Mouse (Mus musculus) ES-Bruce4 (cell line): ENCODE measurements at regions not wholly inside any gene's neighbourhood (a gene's known extent, or its start where the extent isn't known, plus 50 kb on each side); places are given as distances from the start of the nearest gene placed in this dataset.
A peak's percentile ranks its signal among the peaks of the same experiment; 100 is the strongest.

Experiments used
- H3K27ac ChIP-seq: 2 replicates; pipeline ENCODE4 v1.5.1; 2012; ENCODE audit warnings: low read length, inconsistent platforms; ENCODE audit not compliant: insufficient read depth
- H3K27me3 ChIP-seq: 2 replicates; pipeline ENCODE4 v1.6.1; 2012; ENCODE audit warnings: mild to moderate bottlenecking, low read length, inconsistent platforms; ENCODE audit not compliant: control insufficient read depth, poor library complexity, insufficient read depth, severe bottlenecking
- H3K36me3 ChIP-seq: 2 replicates; pipeline ENCODE4 v1.6.1; 2012; ENCODE audit warnings: inconsistent platforms, mild to moderate bottlenecking, low read length, moderate library complexity; ENCODE audit not compliant: control insufficient read depth, poor library complexity, insufficient read depth, severe bottlenecking
- H3K4me1 ChIP-seq: one replicate; pipeline ENCODE4 v1.8.1; 2011; ENCODE audit warnings: low read length; ENCODE audit not compliant: control insufficient read depth, insufficient read depth
- H3K4me3 ChIP-seq: 2 replicates; pipeline ENCODE4 v1.5.1; 2011; ENCODE audit warnings: low read depth, mild to moderate bottlenecking, low read length
- H3K9ac ChIP-seq: 2 replicates; pipeline ENCODE4 v1.6.1; 2012; ENCODE audit warnings: low read depth, mild to moderate bottlenecking, inconsistent platforms; ENCODE audit not compliant: poor library complexity, severe bottlenecking
- H3K9me3 ChIP-seq: replicated peaks from 2 replicates; pipeline ENCODE4 v1.6.1; 2012; ENCODE audit warnings: mild to moderate bottlenecking, low read length, inconsistent platforms; ENCODE audit not compliant: control insufficient read depth, poor library complexity, insufficient read depth, severe bottlenecking
- CTCF ChIP-seq: IDR thresholded peaks from one replicate; pipeline ENCODE4 v1.8.1; 2011; ENCODE audit warnings: low read depth, low read length
- EP300 ChIP-seq: IDR thresholded peaks from 2 replicates; pipeline ENCODE4 v1.6.1; 2011; ENCODE audit warnings: low read depth, low read length; ENCODE audit not compliant: insufficient read depth
- POLR2A ChIP-seq: IDR thresholded peaks from one replicate; pipeline ENCODE4 v1.8.1; 2011; ENCODE audit warnings: low read length; ENCODE audit not compliant: insufficient read depth

- Histone ChIP-seq H3K27ac (no peak overlapping the region), H3K9me3 (no peaks in the 10 kb centered on the region), H3K4me1 (peaks cover 9% of the 10 kb centered on the region), H3K4me3 (no peak overlapping the region), H3K27me3 (no peaks in the 10 kb centered on the region), H3K36me3 (no peaks in the 10 kb centered on the region), H3K9ac (no peak overlapping the region)
- TF ChIP-seq CTCF (no peak), EP300 (no peak), POLR2A (no peak)
Observed at GRCm38 (mm10) chr7:136235563-136235962, 519.4 kb upstream of the Mki67 start.

GRCm38 (mm10) chr7:136236391-136236790 is 520.2 kb upstream of the Mki67 start:
- peaks cover 9% of the 10 kb centered on the region for H3K4me1 ChIP-seq
- H3K4me3 ChIP-seq = no peak overlapping the region
- H3K9ac ChIP-seq = no peak overlapping the region
- H3K36me3 ChIP-seq = no peaks in the 10 kb centered on the region
- no peaks in the 10 kb centered on the region for H3K9me3 ChIP-seq
- no peaks in the 10 kb centered on the region for H3K27me3 ChIP-seq
- H3K27ac ChIP-seq = no peak overlapping the region
- TF ChIP-seq POLR2A = no peak
- TF ChIP-seq EP300 = no peak
- no peak for TF ChIP-seq CTCF

- Histone ChIP-seq H3K27me3 (no peaks in the 10 kb centered on the region), H3K36me3 (no peaks in the 10 kb centered on the region), H3K9me3 (no peaks in the 10 kb centered on the region), H3K4me3 (no peak overlapping the region), H3K4me1 (peaks cover 4% of the 10 kb centered on the region), H3K27ac (no peak overlapping the region), H3K9ac (no peak overlapping the region)
- TF ChIP-seq EP300 = 0 out of 2 replicates have a peak, but pooled peaks have one; percentile 52
- TF ChIP-seq CTCF = no peak
Observed at GRCm38 (mm10) chr7:136265691-136266090, 549.5 kb upstream of the Mki67 start.

- H3K36me3 ChIP-seq = no peaks in the 10 kb centered on the region
- TF ChIP-seq CTCF (no peak), POLR2A (no peak), EP300 (no peak)
- H3K9ac ChIP-seq = no peak overlapping the region
- H3K9me3 ChIP-seq = no peaks in the 10 kb centered on the region
- H3K27me3 ChIP-seq = no peaks in the 10 kb centered on the region
- peaks cover 4% of the 10 kb centered on the region for H3K4me1 ChIP-seq
- H3K4me3 ChIP-seq = no peak overlapping the region
- no peak overlapping the region for H3K27ac ChIP-seq
Observed at GRCm38 (mm10) chr7:136267716-136268489, 551.7 kb upstream of the Mki67 start.

GRCm38 (mm10) chr7:136275651-136276050 is 559.5 kb upstream of the Mki67 start:
- no peak overlapping the region for H3K27ac ChIP-seq
- no peaks in the 10 kb centered on the region for H3K36me3 ChIP-seq
- H3K4me3 ChIP-seq = no peak overlapping the region
- H3K27me3 ChIP-seq = no peaks in the 10 kb centered on the region
- TF ChIP-seq CTCF = no peak
- TF ChIP-seq EP300 = no peak
- no peak for TF ChIP-seq POLR2A
- H3K9me3 ChIP-seq = no peaks in the 10 kb centered on the region
- no peaks in the 10 kb centered on the region for H3K4me1 ChIP-seq
- H3K9ac ChIP-seq = no peak overlapping the region

- H3K9ac ChIP-seq = no peak overlapping the region
Observed at GRCm38 (mm10) chr7:136283770-136284169, 567.6 kb upstream of the Mki67 start.

More at GRCm38 (mm10) chr7:136283770-136284169, 567.6 kb upstream of the Mki67 start:
- Histone ChIP-seq H3K36me3 (no peaks in the 10 kb centered on the region), H3K4me3 (no peak overlapping the region), H3K9me3 (no peaks in the 10 kb centered on the region), H3K27me3 (no peaks in the 10 kb centered on the region), H3K27ac (no peak overlapping the region), H3K4me1 (no peaks in the 10 kb centered on the region)
- TF ChIP-seq CTCF = peak; percentile 4
- no peak for TF ChIP-seq EP300
